Mouse (Mus musculus): Measurements from ENCODE around the gene Nsf. TPM values are rescaled to one million over a fixed set of nuclear protein-coding genes. Genes with fewer than 3 reads are reported as not detected.

Gene Nsf
- polyA plus RNA-seq, 1 experiment from 2014 or later, result 45.8 TPM

GRCm38 (mm10) chr11:103906051-103906719 lies 47.7 kb downstream of the Nsf start:
- Histone ChIP-seq H3K36me3 (ENCODE audit: control insufficient read depth, insufficient read depth, low read length) (peaks cover 3% of the 10 kb centered on the region; the same call in 1 of the 2 replicates), H3K27me3 (replicated peaks; ENCODE audit: control insufficient read depth, insufficient read depth, low read length) (no peaks in the 10 kb centered on the region), H3K4me2 (ENCODE audit: low read depth, low read length) (no peak overlapping the region), H3K4me3 (ENCODE audit: low read length) (no peak overlapping the region), H3K27ac (ENCODE audit: low read length) (no peak overlapping the region), H3K4me1 (ENCODE audit: control insufficient read depth, insufficient read depth, low read length) (no peaks in the 10 kb centered on the region), H3K9me3 (ENCODE audit: control insufficient read depth, low read length) (no peaks in the 10 kb centered on the region), H3K9ac (ENCODE audit: low read depth, low read length) (no peak overlapping the region)
- WGBS, result 52% methylated on average over 7 of the region's 7 CpGs
- ATAC-seq, result no peak

- Histone ChIP-seq H3K27me3 (replicated peaks; ENCODE audit: control insufficient read depth, insufficient read depth, low read length) (no peaks in the 10 kb centered on the region), H3K4me1 (ENCODE audit: control insufficient read depth, insufficient read depth, low read length) (no peaks in the 10 kb centered on the region), H3K4me3 (ENCODE audit: low read length) (no peak overlapping the region), H3K9ac (ENCODE audit: low read depth, low read length) (no peak overlapping the region), H3K4me2 (ENCODE audit: low read depth, low read length) (no peak overlapping the region), H3K9me3 (ENCODE audit: control insufficient read depth, low read length) (no peaks in the 10 kb centered on the region), H3K36me3 (ENCODE audit: control insufficient read depth, insufficient read depth, low read length) (peaks cover 3% of the 10 kb centered on the region; the same call in 1 of the 2 replicates), H3K27ac (ENCODE audit: low read length) (no peak overlapping the region)
- WGBS, result 70% methylated on average over 9 of the region's 9 CpGs
- no peak for ATAC-seq
These were observed 48.4 kb downstream of the Nsf start for GRCm38 (mm10) chr11:103905506-103905905.

GRCm38 (mm10) chr11:103901581-103901966 lies 52.3 kb downstream of the Nsf start:
- H3K4me3 ChIP-seq (ENCODE audit: low read length), result no peak overlapping the region
- no peaks in the 10 kb centered on the region for H3K36me3 ChIP-seq (ENCODE audit: control insufficient read depth, insufficient read depth, low read length)
- ATAC-seq, result no peak
- H3K9me3 ChIP-seq (ENCODE audit: control insufficient read depth, low read length), result no peaks in the 10 kb centered on the region
- no peak overlapping the region for H3K4me2 ChIP-seq (ENCODE audit: low read depth, low read length)
- no peaks in the 10 kb centered on the region for H3K27me3 ChIP-seq (replicated peaks; ENCODE audit: control insufficient read depth, insufficient read depth, low read length)
- H3K27ac ChIP-seq (ENCODE audit: low read length), result no peak overlapping the region
- H3K9ac ChIP-seq (ENCODE audit: low read depth, low read length), result no peak overlapping the region
- H3K4me1 ChIP-seq (ENCODE audit: control insufficient read depth, insufficient read depth, low read length), result no peaks in the 10 kb centered on the region
- 88% methylated on average over 4 of the region's 4 CpGs for whole genome bisulfite sequencing

GRCm38 (mm10) chr11:103900803-103901580 lies 52.9 kb downstream of the Nsf start:
- 58% methylated on average over 20 of the region's 20 CpGs for whole genome bisulfite sequencing
- Histone ChIP-seq H3K27ac (ENCODE audit: low read length) (no peak overlapping the region), H3K4me3 (ENCODE audit: low read length) (no peak overlapping the region), H3K9me3 (ENCODE audit: control insufficient read depth, low read length) (no peaks in the 10 kb centered on the region), H3K9ac (ENCODE audit: low read depth, low read length) (no peak overlapping the region), H3K36me3 (ENCODE audit: control insufficient read depth, insufficient read depth, low read length) (no peaks in the 10 kb centered on the region), H3K4me1 (ENCODE audit: control insufficient read depth, insufficient read depth, low read length) (no peaks in the 10 kb centered on the region), H3K27me3 (replicated peaks; ENCODE audit: control insufficient read depth, insufficient read depth, low read length) (no peaks in the 10 kb centered on the region), H3K4me2 (ENCODE audit: low read depth, low read length) (no peak overlapping the region)
- no peak for ATAC-seq

- Histone ChIP-seq H3K27ac (ENCODE audit: low read length) (no peak overlapping the region), H3K9me3 (ENCODE audit: control insufficient read depth, low read length) (no peaks in the 10 kb centered on the region), H3K36me3 (ENCODE audit: control insufficient read depth, insufficient read depth, low read length) (no peaks in the 10 kb centered on the region), H3K4me3 (ENCODE audit: low read length) (no peak overlapping the region), H3K4me2 (ENCODE audit: low read depth, low read length) (no peak overlapping the region), H3K27me3 (replicated peaks; ENCODE audit: control insufficient read depth, insufficient read depth, low read length) (no peaks in the 10 kb centered on the region), H3K9ac (ENCODE audit: low read depth, low read length) (no peak overlapping the region), H3K4me1 (ENCODE audit: control insufficient read depth, insufficient read depth, low read length) (0 out of 2 replicates have a peak, but pooled peaks cover 3% of the 10 kb centered on the region)
- no peak for ATAC-seq
- WGBS, result 95% methylated on average over 11 of the region's 11 CpGs
These were observed 56.7 kb downstream of the Nsf start for GRCm38 (mm10) chr11:103896966-103897750.

- Histone ChIP-seq H3K4me2 (ENCODE audit: low read depth, low read length) (no peak overlapping the region), H3K4me1 (ENCODE audit: control insufficient read depth, insufficient read depth, low read length) (0 out of 2 replicates have a peak, but pooled peaks cover 3% of the 10 kb centered on the region), H3K9me3 (ENCODE audit: control insufficient read depth, low read length) (no peaks in the 10 kb centered on the region), H3K9ac (ENCODE audit: low read depth, low read length) (no peak overlapping the region), H3K27me3 (replicated peaks; ENCODE audit: control insufficient read depth, insufficient read depth, low read length) (no peaks in the 10 kb centered on the region), H3K36me3 (ENCODE audit: control insufficient read depth, insufficient read depth, low read length) (no peaks in the 10 kb centered on the region), H3K27ac (ENCODE audit: low read length) (no peak overlapping the region), H3K4me3 (ENCODE audit: low read length) (no peak overlapping the region)
- ATAC-seq, result no peak
- WGBS, result 86% methylated on average over 4 of the region's 4 CpGs
These were observed 57.8 kb downstream of the Nsf start for GRCm38 (mm10) chr11:103896056-103896455.

- no peaks in the 10 kb centered on the region for H3K9me3 ChIP-seq (ENCODE audit: control insufficient read depth, low read length)
- H3K4me2 ChIP-seq (ENCODE audit: low read depth, low read length), result no peak overlapping the region
- H3K4me3 ChIP-seq (ENCODE audit: low read length), result no peak overlapping the region
- 0 out of 2 replicates have a peak, but pooled peaks cover 3% of the 10 kb centered on the region for H3K4me1 ChIP-seq (ENCODE audit: control insufficient read depth, insufficient read depth, low read length)
- no peaks in the 10 kb centered on the region for H3K27me3 ChIP-seq (replicated peaks; ENCODE audit: control insufficient read depth, insufficient read depth, low read length)
- H3K27ac ChIP-seq (ENCODE audit: low read length), result no peak overlapping the region
- ATAC-seq, result no peak
- H3K9ac ChIP-seq (ENCODE audit: low read depth, low read length), result no peak overlapping the region
- H3K36me3 ChIP-seq (ENCODE audit: control insufficient read depth, insufficient read depth, low read length), result no peaks in the 10 kb centered on the region
- WGBS, result 70% methylated on average over 10 of the region's 10 CpGs
These were observed 61.0 kb downstream of the Nsf start for GRCm38 (mm10) chr11:103892831-103893230.

GRCm38 (mm10) chr11:103891781-103892180 lies 62.1 kb downstream of the Nsf start:
- Histone ChIP-seq H3K4me1 (ENCODE audit: control insufficient read depth, insufficient read depth, low read length) (0 out of 2 replicates have a peak, but pooled peaks cover 3% of the 10 kb centered on the region), H3K36me3 (ENCODE audit: control insufficient read depth, insufficient read depth, low read length) (no peaks in the 10 kb centered on the region), H3K4me2 (ENCODE audit: low read depth, low read length) (no peak overlapping the region), H3K27me3 (replicated peaks; ENCODE audit: control insufficient read depth, insufficient read depth, low read length) (no peaks in the 10 kb centered on the region), H3K9me3 (ENCODE audit: control insufficient read depth, low read length) (no peaks in the 10 kb centered on the region), H3K9ac (ENCODE audit: low read depth, low read length) (no peak overlapping the region), H3K27ac (ENCODE audit: low read length) (no peak overlapping the region), H3K4me3 (ENCODE audit: low read length) (no peak overlapping the region)
- ATAC-seq, result no peak
- 86% methylated on average over 10 of the region's 10 CpGs for WGBS
